ENCODE assay signal across 9 mouse cellular contexts in genomic region chr2:158179370-158180111, GRCm38 (mm10). TPM values are rescaled to one million over a fixed set of nuclear protein-coding genes. Genes with fewer than 3 reads are reported as not detected.
A peak's percentile ranks its signal among the peaks of the same experiment; 100 is the strongest.
DNase-seq lines count a peak whose midpoint lies in the region; ATAC-seq and TF ChIP-seq lines count a peak whose summit lies in the region.
"Had no signal": no experiment of that assay in that cellular context is flagged by ENCODE, and none has a peak within 500 bp of the region (broad histone marks: within the 10 kb centered on the region; RNA-seq: fewer than 3 reads in every experiment).

No protein-coding gene starts in this region.

- DNase-seq in left cerebral cortex, postnatal 4 days = peak; percentile 69
- no peak for DNase-seq in left cerebral cortex, postnatal 14 days (ENCODE audit: low spot score in 2 of 2)
- DNase-seq in forebrain, embryonic 10.5 days (ENCODE audit: extremely low spot score, low spot score) = no peak
- peak; percentile 57 for DNase-seq in heart, postnatal 0 days (ENCODE audit: low spot score)
- DNase-seq in urinary bladder, postnatal 25 days (ENCODE audit: low spot score) = no peak
- no peak for DNase-seq in right cerebral cortex, postnatal 4 days

- H3K36me3 ChIP-seq in forebrain, embryonic 10.5 days (replicated peaks) = no peaks in the 10 kb centered on the region
- no peaks in the 10 kb centered on the region for H3K36me3 ChIP-seq in heart, postnatal 0 days (replicated peaks; ENCODE audit: control insufficient read depth, insufficient read depth, low read length)
- no peaks in the 10 kb centered on the region for H3K36me3 ChIP-seq in limb, embryonic 13.5 days
- H3K36me3 ChIP-seq in neural tube, embryonic 13.5 days = no peaks in the 10 kb centered on the region

- intact Hi-C loops in left cerebral cortex, postnatal 4 days (cut with DNase I) = no loop called here
- intact Hi-C loops in left cerebral cortex, postnatal 14 days (cut with DNase I) = loop anchor here (5.0 kb wide), 1 partner anchor 67 kb away; no protein-coding TSS in a partner anchor

- 0 out of 2 replicates have a peak overlapping the region, but pooled peaks have one; percentile 14 for H3K9ac ChIP-seq in heart, postnatal 0 days (replicated peaks; ENCODE audit: low read depth, low read length)
- peak overlapping the region; percentile 45 for H3K9ac ChIP-seq in limb, embryonic 13.5 days
- H3K9ac ChIP-seq in neural tube, embryonic 13.5 days = no peak overlapping the region

- 29% methylated on average over 18 of the region's 18 CpGs for WGBS in forebrain, embryonic 10.5 days
- WGBS in heart, postnatal 0 days = 18% methylated on average over 18 of the region's 18 CpGs
- WGBS in limb, embryonic 13.5 days = 25% methylated on average over 18 of the region's 18 CpGs
- WGBS in neural tube, embryonic 13.5 days = 11% methylated on average over 18 of the region's 18 CpGs

- no peak for TF ChIP-seq CTCF in heart, postnatal 0 days (IDR thresholded peaks at IDR 0.05; ENCODE audit: low read depth)

- peak overlapping the region; percentile 66; the same call in 1 of the 2 replicates for H3K27ac ChIP-seq in forebrain, embryonic 10.5 days
- H3K27ac ChIP-seq in heart, postnatal 0 days (ENCODE audit: low read depth) = peak overlapping the region; percentile 65
- no peak overlapping the region for H3K27ac ChIP-seq in limb, embryonic 13.5 days
- peak overlapping the region; percentile 55; the same call in 1 of the 2 replicates for H3K27ac ChIP-seq in neural tube, embryonic 13.5 days (replicated peaks)

- H3K27me3 ChIP-seq in forebrain, embryonic 10.5 days (ENCODE audit: poor library complexity, severe bottlenecking) = peaks cover 23% of the 10 kb centered on the region
- no peaks in the 10 kb centered on the region for H3K27me3 ChIP-seq in heart, postnatal 0 days (ENCODE audit: control insufficient read depth, insufficient read depth, low read length)
- H3K27me3 ChIP-seq in limb, embryonic 13.5 days = no peaks in the 10 kb centered on the region; the same call in 1 of the 2 replicates
- no peaks in the 10 kb centered on the region for H3K27me3 ChIP-seq in neural tube, embryonic 13.5 days

- no peaks in the 10 kb centered on the region for H3K9me3 ChIP-seq in forebrain, embryonic 10.5 days
- no peaks in the 10 kb centered on the region for H3K9me3 ChIP-seq in heart, postnatal 0 days (replicated peaks; ENCODE audit: control insufficient read depth, low read length)
- H3K9me3 ChIP-seq in limb, embryonic 13.5 days = no peaks in the 10 kb centered on the region
- H3K9me3 ChIP-seq in neural tube, embryonic 13.5 days = no peaks in the 10 kb centered on the region

- H3K4me3 ChIP-seq in forebrain, embryonic 10.5 days = peak overlapping the region; percentile 45
- H3K4me3 ChIP-seq in heart, postnatal 0 days (ENCODE audit: low read depth, low read length) = peak overlapping the region; percentile 15; the same call in 1 of the 2 replicates
- H3K4me3 ChIP-seq in limb, embryonic 13.5 days = peak overlapping the region; percentile 36
- peak overlapping the region; percentile 20 for H3K4me3 ChIP-seq in neural tube, embryonic 13.5 days

- peak overlapping the region; percentile 43 for H3K4me2 ChIP-seq in heart, postnatal 0 days (ENCODE audit: low read depth, low read length)
- peak overlapping the region; percentile 65 for H3K4me2 ChIP-seq in limb, embryonic 13.5 days (replicated peaks)
- H3K4me2 ChIP-seq in neural tube, embryonic 13.5 days = peak overlapping the region; percentile 45

- H3K4me1 ChIP-seq in forebrain, embryonic 10.5 days = peaks cover 39% of the 10 kb centered on the region
- H3K4me1 ChIP-seq in heart, postnatal 0 days (ENCODE audit: control insufficient read depth, insufficient read depth) = peaks cover 12% of the 10 kb centered on the region; the same call in 1 of the 2 replicates
- H3K4me1 ChIP-seq in limb, embryonic 13.5 days = peaks cover 8% of the 10 kb centered on the region
- peaks cover 47% of the 10 kb centered on the region for H3K4me1 ChIP-seq in neural tube, embryonic 13.5 days (replicated peaks)

- TF ChIP-seq EP300 in heart, postnatal 0 days (IDR thresholded peaks at IDR 0.05; ENCODE audit: low read depth) = no peak

- peak; percentile 24 for ATAC-seq in heart, postnatal 0 days (ENCODE audit: insufficient read depth, low read depth)
- ATAC-seq in limb, embryonic 13.5 days (ENCODE audit: low FRiP score, low read depth) = peak; percentile 28; the same call in 1 of the 2 replicates
- peak; percentile 2; the same call in 1 of the 2 replicates for ATAC-seq in neural tube, embryonic 13.5 days (ENCODE audit: low read depth)

RNA-seq across cellular contexts. Expression of gene Tgm2, which starts 33.3 kb away (rescaled TPM):
- total RNA-seq in left cerebral cortex, postnatal 4 days (2021) = 1 to 10 TPM; 7.0 to 9.7 TPM
- total RNA-seq in left cerebral cortex, postnatal 14 days (2021) = 1 to 10 TPM; 7.1 to 8.3 TPM
- 6.3 and 7.2 TPM in 2 replicates for polyA plus RNA-seq in forebrain, embryonic 10.5 days (2016; fragmentation: Nextera tagmentation; extraction: Ambion mirVana)
- total RNA-seq in heart, postnatal 0 days (2014; rRNA removed; ENCODE audit: low replicate concordance) = 445 and 622 TPM in 2 replicates
- 136 and 155 TPM in 2 replicates for polyA plus RNA-seq in heart, postnatal 0 days (2015; fragmentation: Nextera tagmentation; extraction: Ambion mirVana)
- polyA plus RNA-seq in limb, embryonic 13.5 days (2015; fragmentation: Nextera tagmentation; extraction: Ambion mirVana) = 6.2 and 7.5 TPM in 2 replicates
- 11.0 and 12.0 TPM in 2 replicates for polyA plus RNA-seq in neural tube, embryonic 13.5 days (2015; fragmentation: Nextera tagmentation; extraction: Ambion mirVana)

RNA-seq across cellular contexts. Expression of gene D630003M21Rik, which starts 49.5 kb away (rescaled TPM):
- total RNA-seq in left cerebral cortex, postnatal 4 days (2021) = 1 to 10 TPM; 3.1 TPM
- total RNA-seq in left cerebral cortex, postnatal 14 days (2021) = 1 to 10 TPM; 3.8 to 4.8 TPM
- polyA plus RNA-seq in forebrain, embryonic 10.5 days (2016; fragmentation: Nextera tagmentation; extraction: Ambion mirVana) = 2.3 and 3.1 TPM in 2 replicates
- 2.0 and 2.4 TPM in 2 replicates for total RNA-seq in heart, postnatal 0 days (2014; rRNA removed; ENCODE audit: low replicate concordance)
- 2.1 and 2.5 TPM in 2 replicates for polyA plus RNA-seq in heart, postnatal 0 days (2015; fragmentation: Nextera tagmentation; extraction: Ambion mirVana)
- 16.4 and 17.4 TPM in 2 replicates for polyA plus RNA-seq in limb, embryonic 13.5 days (2015; fragmentation: Nextera tagmentation; extraction: Ambion mirVana)
- 2.6 and 3.0 TPM in 2 replicates for polyA plus RNA-seq in neural tube, embryonic 13.5 days (2015; fragmentation: Nextera tagmentation; extraction: Ambion mirVana)
- total RNA-seq: MEL had no signal

Comparison
In these comparisons a context has a peak if more than half of its experiments do, and no peak if none do; other contexts are left out.
1. DNase-seq: peak in left cerebral cortex, postnatal 4 days (single experiment) and heart, postnatal 0 days (single experiment); none in left cerebral cortex, postnatal 14 days (0 of 2), forebrain, embryonic 10.5 days (single experiment), urinary bladder, postnatal 25 days (single experiment) and right cerebral cortex, postnatal 4 days (single experiment).
2. RNA of gene Tgm2, which starts 33.3 kb away (polyA plus RNA-seq): 136 to 155 TPM in heart, postnatal 0 days; 11.0 to 12.0 TPM in neural tube, embryonic 13.5 days, 6.2 to 7.5 TPM in limb, embryonic 13.5 days and 6.3 to 7.2 TPM in forebrain, embryonic 10.5 days; every median in the first group is over 10 times any median in the second.
3. Peak in every context shown above with its lines, with median percentiles within 50 percentile points of each other: H3K4me3 ChIP-seq, ATAC-seq and H3K4me2 ChIP-seq.